Mouse (Mus musculus): Measurements from ENCODE around the gene Chchd2. TPM values are rescaled to one million over a fixed set of nuclear protein-coding genes. Genes with fewer than 3 reads are reported as not detected.
A peak's percentile ranks its signal among the peaks of the same experiment; 100 is the strongest.

Chchd2 gene
- polyA plus RNA-seq, 1 experiment = 322 TPM

DNA sequence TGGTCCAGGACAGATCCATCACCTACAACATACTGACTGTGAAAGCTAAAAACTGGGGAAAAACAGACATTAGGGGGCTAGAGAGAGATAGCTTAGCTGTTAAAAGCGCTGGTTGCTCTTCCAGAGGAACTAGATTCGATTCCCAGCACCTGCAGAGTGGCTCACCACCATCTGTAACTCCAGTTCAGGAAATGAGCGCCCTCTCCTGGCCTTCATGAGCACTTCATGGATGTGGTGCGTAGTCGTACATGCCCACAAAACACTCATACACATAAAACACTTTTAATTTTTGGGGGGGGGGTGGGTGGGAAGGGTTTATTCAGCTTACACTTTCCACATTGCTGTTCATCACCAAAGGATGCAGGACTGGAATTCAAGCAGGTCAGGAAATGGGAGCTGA, 30.9 kb downstream of the Chchd2 start:
- no peak overlapping the region for H3K27ac ChIP-seq (ENCODE audit: insufficient read depth, low read length)
- no peak overlapping the region for H3K4me3 ChIP-seq (ENCODE audit: insufficient read depth, low read length)
- H3K4me1 ChIP-seq (ENCODE audit: control insufficient read depth, insufficient read depth, low read length) = no peaks in the 10 kb centered on the region
- peak; percentile 16; the same call in 1 of the 2 replicates for TF ChIP-seq CTCF (IDR thresholded peaks at IDR 0.05; ENCODE audit: borderline replicate concordance, insufficient read depth, low read length)
- TF ChIP-seq POLR2A (IDR thresholded peaks at IDR 0.05; ENCODE audit: low read depth, low read length) = no peak

DNA sequence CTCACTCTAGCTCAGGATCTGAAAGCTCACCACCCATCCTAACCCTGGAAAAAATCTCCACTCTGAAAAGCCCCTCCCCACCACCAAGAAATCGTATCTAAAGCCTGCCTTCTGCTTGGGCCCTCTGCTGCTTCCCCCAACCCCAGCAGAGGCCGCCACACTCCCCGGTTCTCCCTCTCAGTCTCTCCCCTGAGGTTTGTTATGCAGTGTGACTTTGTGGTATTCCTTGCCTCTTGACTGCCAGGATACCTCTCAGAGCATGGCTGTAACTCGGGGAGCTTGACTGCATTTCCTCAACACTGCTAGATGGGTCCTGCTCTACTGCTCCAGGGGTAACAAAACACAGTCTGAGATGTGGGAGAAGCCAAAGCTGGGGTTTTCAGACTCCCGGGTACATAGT, 32.1 kb downstream of the Chchd2 start:
- H3K4me1 ChIP-seq (ENCODE audit: control insufficient read depth, insufficient read depth, low read length) = no peaks in the 10 kb centered on the region
- H3K4me3 ChIP-seq (ENCODE audit: insufficient read depth, low read length) = no peak overlapping the region
- TF ChIP-seq POLR2A (IDR thresholded peaks at IDR 0.05; ENCODE audit: low read depth, low read length) (no peak), CTCF (IDR thresholded peaks at IDR 0.05; ENCODE audit: borderline replicate concordance, insufficient read depth, low read length) (no peak)
- no peak overlapping the region for H3K27ac ChIP-seq (ENCODE audit: insufficient read depth, low read length)

DNA sequence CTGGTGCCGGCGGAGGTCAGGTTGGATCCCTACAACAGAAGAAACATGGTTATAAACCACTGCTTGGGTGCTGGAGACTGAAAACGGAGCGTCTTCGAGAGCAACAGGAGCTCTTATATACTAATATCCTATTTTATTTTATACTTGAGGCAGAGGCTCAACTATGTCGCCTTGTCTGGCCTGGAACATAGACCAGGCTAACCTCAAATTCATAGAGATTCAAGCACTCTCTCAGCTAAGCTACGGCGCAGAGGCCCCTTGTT, 39.8 kb downstream of the Chchd2 start:
- H3K27ac ChIP-seq (ENCODE audit: insufficient read depth, low read length) = no peak overlapping the region
- H3K4me1 ChIP-seq (ENCODE audit: control insufficient read depth, insufficient read depth, low read length) = no peaks in the 10 kb centered on the region; the same call in 1 of the 2 replicates
- H3K4me3 ChIP-seq (ENCODE audit: insufficient read depth, low read length) = peak overlapping the region; percentile 92
- TF ChIP-seq POLR2A (IDR thresholded peaks at IDR 0.05; ENCODE audit: low read depth, low read length) (no peak), CTCF (IDR thresholded peaks at IDR 0.05; ENCODE audit: borderline replicate concordance, insufficient read depth, low read length) (no peak)

DNA sequence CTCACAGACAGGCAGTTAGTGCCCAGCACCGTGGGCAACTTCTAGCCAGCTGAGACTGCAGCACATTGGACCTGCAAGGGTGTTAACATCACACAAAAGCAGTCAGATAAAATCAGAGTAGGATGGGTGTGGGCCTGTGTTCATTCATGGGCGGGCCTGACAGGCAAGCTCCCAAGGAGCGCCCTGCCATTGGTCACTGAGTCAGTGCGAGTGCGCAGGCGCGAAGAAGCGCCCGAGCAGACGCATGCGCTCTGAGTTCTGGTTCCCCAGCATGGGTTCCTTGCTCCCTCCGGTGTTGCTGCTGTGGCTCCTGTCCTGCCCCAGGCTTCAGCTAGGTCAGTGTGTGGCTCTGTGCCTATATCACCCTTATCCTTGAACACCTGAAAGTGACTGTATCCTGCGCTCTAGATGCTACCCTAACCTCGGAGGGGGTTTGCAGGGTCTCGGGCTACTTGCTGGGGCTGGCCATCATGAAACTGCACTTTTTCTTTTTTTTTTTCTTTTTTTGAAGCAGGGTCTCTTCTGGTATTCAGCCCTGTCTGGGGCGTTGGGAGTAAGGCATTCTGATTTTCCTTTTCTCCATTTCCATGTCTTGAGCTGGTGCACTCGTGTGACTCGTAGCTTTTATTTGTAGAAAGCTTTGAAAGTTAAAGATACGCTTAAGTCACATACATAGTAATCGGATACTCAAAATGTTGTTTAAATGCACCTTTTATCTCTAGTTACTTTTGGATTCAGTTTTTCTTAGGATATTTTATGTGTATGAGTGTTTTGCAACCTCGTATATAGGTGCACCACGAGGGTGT, 40.3 kb downstream of the Chchd2 start, which contains the start of gene Sumf2:
Gene Sumf2 (plus strand): TSS at position 235 of the 806 bp plus-strand sequence.
- H3K27ac ChIP-seq (ENCODE audit: insufficient read depth, low read length) = no peak within 1 kb of the TSS
- peak; percentile 97 for TF ChIP-seq POLR2A (IDR thresholded peaks at IDR 0.05; ENCODE audit: low read depth, low read length)
- no peak for TF ChIP-seq CTCF (IDR thresholded peaks at IDR 0.05; ENCODE audit: borderline replicate concordance, insufficient read depth, low read length)
- peak within 1 kb of the TSS; percentile 92 for H3K4me3 ChIP-seq (ENCODE audit: insufficient read depth, low read length)
- no peaks in the 10 kb centered on the region; the same call in 1 of the 2 replicates for H3K4me1 ChIP-seq (ENCODE audit: control insufficient read depth, insufficient read depth, low read length)

DNA sequence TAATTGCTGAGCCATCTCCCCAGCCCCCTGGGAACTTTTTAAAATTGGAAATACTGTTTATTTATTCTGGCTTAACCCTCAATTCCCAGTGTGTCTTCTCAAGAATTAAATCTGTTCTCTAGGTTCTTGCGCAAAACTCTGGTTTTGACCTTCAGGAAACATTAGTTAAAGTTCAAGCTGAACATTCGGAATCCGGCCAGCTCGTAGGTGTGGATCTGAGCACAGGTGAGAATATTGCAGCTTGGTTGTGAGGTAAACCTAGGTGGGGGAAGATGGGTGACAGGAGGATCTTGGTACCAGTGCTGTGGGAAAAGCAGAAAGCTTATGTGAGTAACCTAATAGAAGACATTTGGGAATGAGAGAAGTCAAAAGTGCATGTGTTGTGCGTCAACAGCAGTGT, 42.4 kb downstream of the Chchd2 start:
- Histone ChIP-seq H3K4me3 (ENCODE audit: insufficient read depth, low read length) (no peak overlapping the region), H3K4me1 (ENCODE audit: control insufficient read depth, insufficient read depth, low read length) (no peaks in the 10 kb centered on the region; the same call in 1 of the 2 replicates), H3K27ac (ENCODE audit: insufficient read depth, low read length) (no peak overlapping the region)
- no peak for TF ChIP-seq CTCF (IDR thresholded peaks at IDR 0.05; ENCODE audit: borderline replicate concordance, insufficient read depth, low read length)
- TF ChIP-seq POLR2A (IDR thresholded peaks at IDR 0.05; ENCODE audit: low read depth, low read length) = no peak

Other genes with a start within 250 kb of the Chchd2 start
- gene Zfp11, start 217.4 kb downstream of the Chchd2 start, polyA plus RNA-seq (2011; ENCODE audit: insufficient read length, low read depth, missing spikeins) = 3.9 and 5.3 TPM in 2 replicates
- gene Sept14, start 179.0 kb downstream of the Chchd2 start, polyA plus RNA-seq (2011; ENCODE audit: insufficient read length, low read depth, missing spikeins) = not detected in 2 replicates
- 88.2 and 95.1 TPM in 2 replicates for gene Mrps17, start 172.0 kb downstream of the Chchd2 start, polyA plus RNA-seq (2011; ENCODE audit: insufficient read length, low read depth, missing spikeins)
- gene Nipsnap2, start 162.4 kb downstream of the Chchd2 start, polyA plus RNA-seq (2011; ENCODE audit: insufficient read length, low read depth, missing spikeins) = 59.7 and 61.6 TPM in 2 replicates
- 45.5 and 50.0 TPM in 2 replicates for gene Psph, start 100.0 kb downstream of the Chchd2 start, polyA plus RNA-seq (2011; ENCODE audit: insufficient read length, low read depth, missing spikeins)
- gene Sumf2, start 40.5 kb downstream of the Chchd2 start, polyA plus RNA-seq (2011; ENCODE audit: insufficient read length, low read depth, missing spikeins) = 29.9 and 39.3 TPM in 2 replicates
- gene Zbed5, start 8.3 kb upstream of the Chchd2 start, polyA plus RNA-seq (2011; ENCODE audit: insufficient read length, low read depth, missing spikeins) = 3.1 and 3.4 TPM in 2 replicates
- 0.80 and 1.3 TPM in 2 replicates for gene Phkg1, start 11.1 kb upstream of the Chchd2 start, polyA plus RNA-seq (2011; ENCODE audit: insufficient read length, low read depth, missing spikeins)
- 2.0 TPM in 1 of 2 replicates, not detected in the other for gene Nupr1l, start 21.1 kb upstream of the Chchd2 start, polyA plus RNA-seq (2011; ENCODE audit: insufficient read length, low read depth, missing spikeins)
- gene Vkorc1l1, start 54.5 kb upstream of the Chchd2 start, polyA plus RNA-seq (2011; ENCODE audit: insufficient read length, low read depth, missing spikeins) = 45.1 and 54.4 TPM in 2 replicates
- gene Gusb, start 115.6 kb upstream of the Chchd2 start, polyA plus RNA-seq (2011; ENCODE audit: insufficient read length, low read depth, missing spikeins) = 43.4 and 49.9 TPM in 2 replicates
- gene Asl, start 141.8 kb upstream of the Chchd2 start, polyA plus RNA-seq (2011; ENCODE audit: insufficient read length, low read depth, missing spikeins) = 32.6 and 41.4 TPM in 2 replicates
- gene Crcp, start 141.8 kb upstream of the Chchd2 start, polyA plus RNA-seq (2011; ENCODE audit: insufficient read length, low read depth, missing spikeins) = 30.8 and 36.5 TPM in 2 replicates
- 34.0 and 44.9 TPM in 2 replicates for gene Tpst1, start 185.9 kb upstream of the Chchd2 start, polyA plus RNA-seq (2011; ENCODE audit: insufficient read length, low read depth, missing spikeins)

Measured in embryonic fibroblast, embryonic 13.5 days (primary cell).